Mouse (Mus musculus) neural tube, embryonic 13.5 days (tissue): ENCODE results near the gene Ahdc1. TPM values are rescaled to one million over a fixed set of nuclear protein-coding genes. Genes with fewer than 3 reads are reported as not detected.
A peak's percentile ranks its signal among the peaks of the same experiment; 100 is the strongest.

Experiments
- ATAC-seq: fragments of 200-750 bp; cut with Nextera tagmentation; 2 replicates; pipeline ENCODE4 v1.8.0; 2017; ENCODE audit warnings: low read depth, mild to moderate bottlenecking, moderate TSS enrichment, moderate library complexity
- H3K27ac ChIP-seq: fragments of 300-500 bp; sonication (generic); replicated peaks from 2 replicates; pipeline ENCODE4 v1.5.1; 2015; ENCODE audit warnings: moderate library complexity, mild to moderate bottlenecking, inconsistent platforms
- H3K27me3 ChIP-seq: fragments of 300-500 bp; sonication (generic); 2 replicates; pipeline ENCODE4 v1.6.1; 2015; ENCODE audit warnings: mild to moderate bottlenecking, inconsistent platforms
- H3K36me3 ChIP-seq: fragments of 300-500 bp; sonication (generic); 2 replicates; pipeline ENCODE4 v1.6.1; 2015; ENCODE audit warnings: mild to moderate bottlenecking, inconsistent platforms
- H3K4me1 ChIP-seq: fragments of 300-500 bp; sonication (generic); replicated peaks from 2 replicates; pipeline ENCODE4 v1.6.1; 2015; ENCODE audit warnings: inconsistent platforms
- H3K4me2 ChIP-seq: fragments of 300-500 bp; sonication (generic); 2 replicates; pipeline ENCODE4 v1.6.1; 2015; ENCODE audit warnings: inconsistent platforms, mild to moderate bottlenecking, moderate library complexity
- H3K4me3 ChIP-seq: fragments of 300-500 bp; sonication (generic); 2 replicates; pipeline ENCODE4 v1.5.1; 2015; ENCODE audit warnings: mild to moderate bottlenecking, inconsistent platforms
- H3K9ac ChIP-seq: fragments of 300-500 bp; sonication (generic); 2 replicates; pipeline ENCODE4 v1.6.1; 2015; ENCODE audit warnings: moderate library complexity, mild to moderate bottlenecking, inconsistent platforms
- H3K9me3 ChIP-seq: fragments of 300-500 bp; sonication (generic); 2 replicates; pipeline ENCODE4 v1.6.1; 2016; ENCODE audit warnings: inconsistent platforms
- WGBS: fragments of 180-500 bp; shearing (Covaris S2); methylation state at CpG from one replicate; pipeline ENCODE4 v1.1.7; 2015; 5-methylcytosine and 5-hydroxymethylcytosine counted together
- polyA plus RNA-seq: library from polyadenylated mRNA; unstranded; fragments of >200 nt; fragmentation: Nextera tagmentation; extraction: Ambion mirVana; gene quantifications from 2 replicates; pipeline ENCODE4 v1.2.1, GENCODE M21; 2015

Ahdc1 gene
- polyA plus RNA-seq, 1 experiment from 2014 or later = 9.4 TPM

DNA sequence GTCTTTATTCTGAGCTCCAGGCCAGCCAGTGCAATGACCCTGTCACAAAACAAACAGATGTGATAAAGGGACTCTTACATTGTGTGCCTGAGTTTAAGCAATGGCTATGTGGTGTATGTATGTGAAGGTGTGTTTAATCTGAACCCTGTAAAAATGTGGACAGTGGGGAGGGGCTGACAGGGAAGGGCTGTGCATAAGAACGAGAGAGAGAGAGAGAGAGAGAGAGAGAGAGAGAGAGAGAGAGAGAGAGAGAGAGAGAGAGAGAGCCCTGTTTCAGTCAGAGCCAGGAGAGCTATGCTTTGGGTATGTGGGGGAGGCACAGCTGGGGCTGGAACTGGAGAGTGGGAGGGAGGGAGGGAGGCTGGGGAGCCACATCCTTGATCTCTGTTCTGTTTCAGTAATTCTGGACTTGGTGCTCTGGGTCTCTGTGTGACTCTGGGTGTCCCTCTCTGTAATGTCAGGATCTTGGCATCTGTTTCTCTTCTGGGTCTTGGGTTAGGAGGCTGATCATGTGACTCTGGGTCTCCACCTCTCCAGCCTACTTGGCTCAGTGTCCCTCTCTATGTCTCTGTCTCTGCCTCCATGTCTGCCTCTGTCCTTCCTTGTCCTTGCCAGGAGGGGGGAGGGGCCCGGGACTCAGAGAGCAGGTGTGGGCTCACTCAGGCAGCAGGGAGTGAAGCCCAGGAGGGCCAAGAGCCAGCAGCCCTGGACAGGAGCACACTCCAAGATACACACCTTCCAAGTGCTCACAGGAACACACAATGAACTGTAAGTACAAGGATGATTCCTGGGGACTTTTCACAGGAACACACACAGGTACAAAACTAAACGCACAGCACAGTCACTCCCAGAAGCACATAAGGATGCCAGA is 73.2 kb downstream of the Ahdc1 start:
- ATAC-seq = peak; percentile 36; the same call in 1 of the 2 replicates
- Histone ChIP-seq H3K27me3 (no peaks in the 10 kb centered on the region), H3K27ac (peak overlapping the region; percentile 68), H3K9ac (peak overlapping the region; percentile 63), H3K4me2 (peak overlapping the region; percentile 74), H3K4me3 (no peak overlapping the region), H3K36me3 (peaks cover 8% of the 10 kb centered on the region; the same call in 1 of the 2 replicates), H3K9me3 (no peaks in the 10 kb centered on the region), H3K4me1 (peaks cover 49% of the 10 kb centered on the region)
- 19% methylated on average over 3 of the region's 3 CpGs for WGBS

DNA sequence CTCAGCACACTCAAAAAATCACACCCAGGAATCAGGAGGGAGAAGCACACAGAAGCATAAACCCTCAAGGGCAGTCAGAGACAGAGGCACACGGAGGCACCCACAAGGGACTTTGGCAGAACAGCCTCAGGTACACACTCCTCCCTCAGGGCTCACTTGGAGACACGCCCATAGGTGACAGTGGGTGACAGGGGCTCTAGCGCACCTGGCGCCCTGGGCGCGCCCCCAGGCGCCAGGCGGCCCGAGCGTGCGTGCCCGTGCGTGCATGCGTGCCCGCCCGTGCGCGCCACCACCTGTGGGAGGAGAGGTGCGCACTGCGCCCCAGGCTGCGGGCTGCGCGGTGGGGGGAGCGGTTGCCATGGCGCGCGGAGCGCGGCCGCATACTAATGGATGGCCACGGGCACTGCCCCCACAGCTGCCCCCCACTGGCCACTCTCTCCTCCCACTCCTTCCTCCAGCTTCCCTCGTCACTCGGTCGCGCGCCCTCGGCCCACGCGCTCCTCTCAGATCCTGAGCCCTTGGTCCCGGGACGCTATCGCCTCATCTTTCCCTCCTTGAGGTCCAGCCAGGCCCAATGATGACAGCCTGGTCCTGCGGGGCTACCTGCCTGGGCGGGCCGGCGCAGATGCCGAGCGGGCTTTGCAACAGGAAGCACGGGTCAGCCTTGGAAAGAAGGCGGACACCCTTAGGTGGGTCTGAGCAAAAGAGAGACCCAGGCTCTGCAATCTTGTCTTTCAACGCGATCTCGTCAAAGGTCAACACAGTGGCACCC is 74.1 kb downstream of the Ahdc1 start:
- ATAC-seq = peak; percentile 36
- 0 out of 2 replicates have a peak, but pooled peaks cover 4% of the 10 kb centered on the region for H3K36me3 ChIP-seq
- under 1% methylated on average over 42 of the region's 53 CpGs for WGBS

DNA sequence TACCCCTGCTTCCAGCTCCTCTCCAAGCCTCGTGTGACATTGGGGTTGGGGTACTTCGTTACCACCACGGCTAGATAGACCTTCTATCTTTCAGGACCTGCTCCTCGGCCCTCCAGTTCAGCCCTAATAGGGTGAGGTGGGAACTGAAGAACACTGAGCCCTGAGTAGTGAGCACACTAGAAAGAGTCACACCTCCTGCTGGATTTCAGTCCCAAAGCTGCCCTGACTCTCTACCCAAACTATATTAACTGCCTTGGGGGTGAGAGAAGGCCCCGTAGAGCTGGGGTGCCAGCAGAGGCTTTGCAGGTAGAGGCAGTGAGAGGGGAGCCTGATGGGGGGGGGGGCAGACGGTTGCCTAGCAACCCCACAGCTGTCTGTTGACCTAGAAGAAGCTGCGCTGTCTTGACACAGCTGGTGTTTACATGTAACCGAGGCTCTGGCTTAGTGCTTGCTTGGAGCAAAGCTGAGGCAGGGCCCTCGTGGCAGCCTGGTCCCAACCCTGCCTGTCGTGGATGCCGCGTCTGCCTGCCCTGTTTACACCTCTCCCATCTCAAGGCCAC is 74.8 kb downstream of the Ahdc1 start:
- H3K4me2 ChIP-seq = peak overlapping the region; percentile 74
- ATAC-seq = peak; percentile 19; the same call in 1 of the 2 replicates
- H3K9me3 ChIP-seq = no peaks in the 10 kb centered on the region
- 7% methylated on average over 12 of the region's 12 CpGs for WGBS
- H3K27me3 ChIP-seq = no peaks in the 10 kb centered on the region
- H3K27ac ChIP-seq = peak overlapping the region; percentile 68
- peak overlapping the region; percentile 63 for H3K9ac ChIP-seq
- peak overlapping the region; percentile 37 for H3K4me3 ChIP-seq
- H3K4me1 ChIP-seq = peaks cover 60% of the 10 kb centered on the region
- no peaks in the 10 kb centered on the region for H3K36me3 ChIP-seq

More for the DNA sequence above, 74.1 kb downstream of the Ahdc1 start:
- Histone ChIP-seq H3K9ac (peak overlapping the region; percentile 63), H3K4me2 (peak overlapping the region; percentile 74), H3K4me1 (peaks cover 53% of the 10 kb centered on the region), H3K27me3 (no peaks in the 10 kb centered on the region), H3K4me3 (peak overlapping the region; percentile 37), H3K9me3 (no peaks in the 10 kb centered on the region), H3K27ac (peak overlapping the region; percentile 68)

DNA sequence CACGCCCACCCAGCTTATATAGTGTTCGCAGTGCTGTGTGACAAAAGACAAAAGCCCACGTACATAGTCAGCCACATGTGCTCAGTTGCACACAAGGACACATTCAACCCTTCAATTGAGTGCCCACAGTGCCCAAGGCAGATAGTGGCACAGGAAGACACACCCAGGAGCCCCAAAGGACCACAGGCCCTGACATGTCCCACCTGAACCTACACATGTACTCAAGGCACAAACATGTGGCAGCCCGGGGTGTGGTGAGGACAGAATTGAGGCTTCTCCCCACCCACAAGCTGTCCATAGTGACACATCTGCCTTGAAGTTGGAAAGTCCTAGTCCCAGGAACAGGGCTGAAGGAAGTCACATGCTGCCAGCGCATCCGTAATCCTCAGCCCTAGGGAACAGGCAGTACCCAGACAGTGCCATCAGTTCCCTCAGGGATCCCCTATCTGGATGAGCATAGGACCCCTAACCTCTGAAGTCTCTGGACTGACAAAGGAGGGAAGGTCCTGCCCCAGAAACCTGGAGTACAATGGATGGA is 76.2 kb downstream of the Ahdc1 start:
- no peak for ATAC-seq
- Histone ChIP-seq H3K27me3 (no peaks in the 10 kb centered on the region), H3K4me1 (peaks cover 73% of the 10 kb centered on the region), H3K9me3 (no peaks in the 10 kb centered on the region), H3K4me3 (no peak overlapping the region), H3K36me3 (no peaks in the 10 kb centered on the region), H3K4me2 (no peak overlapping the region), H3K9ac (peak overlapping the region; percentile 42; the same call in 1 of the 2 replicates), H3K27ac (peak overlapping the region; percentile 13; the same call in 1 of the 2 replicates)
- 89% methylated on average over 6 of the region's 6 CpGs for WGBS

DNA sequence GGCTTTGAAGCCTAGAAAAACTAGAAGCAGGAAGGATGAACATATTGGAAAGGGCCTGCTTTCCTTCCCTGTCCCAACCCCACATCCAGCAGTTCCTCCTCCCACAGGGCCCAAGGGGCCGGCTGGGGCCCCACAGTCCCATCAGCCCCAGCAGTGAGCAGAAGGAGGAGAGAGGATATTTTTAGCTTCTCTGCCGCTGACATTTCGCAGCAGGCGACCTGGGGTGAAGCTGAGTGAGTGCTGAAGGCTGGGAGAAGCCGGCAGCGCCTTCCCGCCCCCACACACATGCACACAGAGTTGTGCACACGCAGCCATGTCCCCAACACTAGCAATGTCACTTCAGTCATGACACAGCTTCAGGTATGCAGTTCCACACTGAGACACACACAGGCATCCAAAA is 76.8 kb downstream of the Ahdc1 start:
- peak overlapping the region; percentile 42; the same call in 1 of the 2 replicates for H3K9ac ChIP-seq
- peak overlapping the region; percentile 6; the same call in 1 of the 2 replicates for H3K27ac ChIP-seq
- H3K9me3 ChIP-seq = no peaks in the 10 kb centered on the region
- no peak overlapping the region for H3K4me2 ChIP-seq
- H3K27me3 ChIP-seq = no peaks in the 10 kb centered on the region
- no peak for ATAC-seq
- peaks cover 79% of the 10 kb centered on the region for H3K4me1 ChIP-seq
- H3K4me3 ChIP-seq = no peak overlapping the region
- no peaks in the 10 kb centered on the region for H3K36me3 ChIP-seq
- WGBS = 50% methylated on average over 8 of the region's 8 CpGs

DNA sequence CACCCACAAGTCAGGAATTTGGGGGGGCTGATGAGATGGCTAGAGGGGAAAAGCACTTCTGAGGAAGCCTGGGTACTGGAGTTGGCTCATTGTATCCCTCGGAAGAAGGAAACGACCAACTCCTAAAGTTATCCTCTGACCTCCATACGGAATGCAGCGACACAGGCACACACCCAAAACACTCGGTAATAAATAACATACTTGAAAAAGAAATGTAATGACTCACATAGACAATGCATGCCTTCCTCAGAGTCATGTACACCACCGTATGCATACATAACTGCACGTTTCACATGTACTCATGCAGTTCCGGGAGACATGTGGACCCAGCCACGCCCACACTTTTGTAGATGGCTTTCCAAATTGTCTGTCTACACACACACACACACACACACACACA is 78.3 kb downstream of the Ahdc1 start:
- Histone ChIP-seq H3K27me3 (peaks cover 8% of the 10 kb centered on the region; the same call in 1 of the 2 replicates), H3K36me3 (no peaks in the 10 kb centered on the region), H3K9me3 (no peaks in the 10 kb centered on the region), H3K4me1 (peaks cover 84% of the 10 kb centered on the region), H3K27ac (no peak overlapping the region), H3K4me2 (no peak overlapping the region), H3K9ac (no peak overlapping the region), H3K4me3 (no peak overlapping the region)
- WGBS = 86% methylated on average over 9 of the region's 9 CpGs
- ATAC-seq = no peak

DNA sequence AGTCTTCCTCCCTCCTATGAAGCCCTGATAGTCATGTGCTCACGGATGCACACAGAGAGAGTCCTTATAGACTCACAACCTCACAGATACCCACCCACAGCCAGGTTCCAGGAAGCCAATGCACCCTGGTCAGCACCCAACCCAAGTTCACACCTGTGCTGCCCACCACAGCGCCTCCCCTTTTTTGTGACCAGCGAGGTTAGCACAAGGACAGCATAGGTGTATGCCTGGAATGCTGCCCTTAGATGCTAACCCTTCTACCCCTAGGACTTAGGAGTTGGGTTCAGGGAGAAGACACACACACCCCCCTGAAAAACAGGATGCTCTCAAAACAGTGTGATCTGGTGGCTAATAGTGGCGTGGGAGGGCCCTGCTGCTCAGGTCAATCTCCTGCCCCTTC is 78.7 kb downstream of the Ahdc1 start:
- no peaks in the 10 kb centered on the region for H3K36me3 ChIP-seq
- WGBS = 76% methylated on average over 4 of the region's 4 CpGs
- no peak overlapping the region for H3K4me3 ChIP-seq
- H3K27me3 ChIP-seq = peaks cover 8% of the 10 kb centered on the region; the same call in 1 of the 2 replicates
- H3K9ac ChIP-seq = peak overlapping the region; percentile 50; the same call in 1 of the 2 replicates
- peak overlapping the region; percentile 92 for H3K27ac ChIP-seq
- H3K9me3 ChIP-seq = no peaks in the 10 kb centered on the region
- H3K4me1 ChIP-seq = peaks cover 84% of the 10 kb centered on the region
- no peak overlapping the region for H3K4me2 ChIP-seq
- ATAC-seq = no peak

DNA sequence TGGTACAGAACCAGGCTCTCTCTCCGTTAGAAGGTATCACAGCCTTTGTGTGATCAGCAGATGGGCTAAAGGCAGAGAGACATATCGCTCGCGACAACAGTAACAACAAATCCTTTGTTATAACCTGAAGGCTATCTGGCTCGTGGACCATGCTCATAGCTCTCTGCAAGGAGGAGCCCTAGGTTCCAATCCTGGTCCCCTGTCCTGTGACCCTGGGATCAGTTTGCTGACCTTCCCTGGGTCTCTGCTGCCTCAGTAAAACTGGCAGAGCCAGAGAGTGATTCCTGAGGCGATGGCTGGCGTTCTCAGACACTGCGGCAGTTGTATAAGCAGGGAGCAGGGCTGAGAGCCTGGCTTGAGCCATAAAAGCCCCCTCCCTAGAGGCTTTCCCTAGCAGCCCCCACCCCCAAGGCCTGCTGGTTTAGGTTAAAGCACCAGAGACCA is 79.2 kb downstream of the Ahdc1 start:
- H3K27ac ChIP-seq = peak overlapping the region; percentile 92
- H3K9ac ChIP-seq = peak overlapping the region; percentile 50
- no peaks in the 10 kb centered on the region for H3K9me3 ChIP-seq
- peak overlapping the region; percentile 22; the same call in 1 of the 2 replicates for H3K4me2 ChIP-seq
- H3K4me1 ChIP-seq = peaks cover 84% of the 10 kb centered on the region
- no peak overlapping the region for H3K4me3 ChIP-seq
- 25% methylated on average over 8 of the region's 8 CpGs for WGBS
- H3K36me3 ChIP-seq = no peaks in the 10 kb centered on the region
- peaks cover 8% of the 10 kb centered on the region; the same call in 1 of the 2 replicates for H3K27me3 ChIP-seq
- peak; percentile 2; the same call in 1 of the 2 replicates for ATAC-seq

DNA sequence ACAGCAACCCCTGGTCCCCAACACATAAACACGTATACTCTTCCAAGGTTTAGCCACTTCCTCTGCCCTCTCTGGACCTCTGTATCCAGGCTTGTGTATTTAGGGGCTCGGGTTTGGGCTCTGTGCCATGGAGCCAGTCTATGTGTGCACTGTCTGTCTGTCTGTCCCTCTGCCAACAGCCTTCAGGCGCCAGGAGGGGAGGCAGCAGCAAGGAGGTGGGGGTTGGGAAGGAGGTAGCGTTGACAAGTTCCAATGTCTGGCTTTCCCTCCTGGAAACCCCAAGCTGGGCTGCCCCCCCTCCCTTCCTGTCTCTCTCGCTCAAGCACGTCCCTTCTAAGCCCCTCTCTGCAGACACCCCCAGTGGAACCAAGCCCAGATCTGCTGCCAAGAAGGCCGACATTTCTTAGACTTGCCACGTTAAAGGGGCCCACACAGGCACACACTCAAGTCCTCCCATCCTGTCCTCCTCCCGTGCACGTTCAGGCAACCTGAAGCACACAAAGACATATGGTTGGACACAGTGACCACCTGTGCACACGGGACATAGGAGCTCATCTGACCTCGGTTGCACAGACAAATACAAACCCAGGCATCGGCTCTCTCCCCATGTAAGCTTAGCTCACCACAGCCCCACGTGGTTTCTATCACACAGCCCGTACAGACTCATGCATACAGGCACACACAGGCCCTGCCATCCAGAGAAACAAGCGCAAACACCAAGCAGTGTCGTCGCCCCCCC is 79.8 kb downstream of the Ahdc1 start:
- Histone ChIP-seq H3K36me3 (no peaks in the 10 kb centered on the region), H3K9ac (peak overlapping the region; percentile 50), H3K4me1 (peaks cover 83% of the 10 kb centered on the region), H3K9me3 (no peaks in the 10 kb centered on the region), H3K27ac (peak overlapping the region; percentile 92), H3K27me3 (peaks cover 8% of the 10 kb centered on the region; the same call in 1 of the 2 replicates), H3K4me3 (no peak overlapping the region), H3K4me2 (peak overlapping the region; percentile 22; the same call in 1 of the 2 replicates)
- 46% methylated on average over 18 of the region's 18 CpGs for WGBS
- ATAC-seq = peak; percentile 10

DNA sequence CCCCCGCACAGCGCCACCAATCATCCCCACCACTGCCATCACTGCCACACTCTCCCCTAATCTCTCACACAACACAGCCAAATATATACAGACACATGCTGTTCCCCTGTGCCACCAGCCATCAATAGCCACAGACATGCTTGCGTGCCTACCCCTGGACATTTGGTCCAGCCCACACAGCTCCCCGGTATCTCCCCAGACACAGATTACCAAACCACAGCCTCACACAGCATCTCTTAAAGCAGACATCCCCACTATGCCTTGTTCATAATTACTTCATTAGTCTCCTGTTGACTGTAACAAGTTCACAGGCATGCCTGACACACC is 80.4 kb downstream of the Ahdc1 start:
- Histone ChIP-seq H3K4me2 (no peak overlapping the region), H3K4me3 (no peak overlapping the region), H3K9ac (0 out of 2 replicates have a peak overlapping the region, but pooled peaks have one; percentile 50), H3K27me3 (peaks cover 8% of the 10 kb centered on the region; the same call in 1 of the 2 replicates), H3K27ac (peak overlapping the region; percentile 92), H3K4me1 (peaks cover 78% of the 10 kb centered on the region), H3K36me3 (no peaks in the 10 kb centered on the region), H3K9me3 (no peaks in the 10 kb centered on the region)
- no peak for ATAC-seq
- 70% methylated on average over 4 of the region's 4 CpGs for WGBS

DNA sequence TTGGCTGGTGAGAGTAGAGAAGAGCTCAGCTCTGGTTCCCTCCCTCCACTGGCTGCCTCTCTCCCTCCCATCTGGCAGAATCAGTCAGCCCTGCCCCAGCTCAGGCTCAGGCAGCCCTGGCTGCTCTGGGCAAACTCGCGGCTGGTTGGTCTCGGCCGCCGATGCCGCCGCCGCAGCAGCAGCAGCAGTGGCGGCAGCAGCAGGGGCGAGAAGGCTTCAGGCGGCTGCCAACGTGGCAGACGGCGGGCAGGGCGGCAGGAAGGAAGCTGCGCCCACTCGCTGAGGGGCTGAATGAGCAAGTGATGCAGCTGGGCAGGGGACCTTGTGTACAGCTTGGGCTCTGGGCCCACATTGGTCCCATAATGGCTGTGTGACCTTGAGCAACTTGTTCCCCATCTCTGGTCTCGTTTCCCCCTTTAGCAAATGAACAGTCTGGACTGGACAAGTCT is 81.4 kb downstream of the Ahdc1 start:
- peak overlapping the region; percentile 62 for H3K9ac ChIP-seq
- peak overlapping the region; percentile 84 for H3K27ac ChIP-seq
- ATAC-seq = peak; percentile 28; the same call in 1 of the 2 replicates
- WGBS = 5% methylated on average over 18 of the region's 18 CpGs
- H3K9me3 ChIP-seq = no peaks in the 10 kb centered on the region
- peaks cover 8% of the 10 kb centered on the region; the same call in 1 of the 2 replicates for H3K27me3 ChIP-seq
- H3K4me3 ChIP-seq = no peak overlapping the region
- H3K4me2 ChIP-seq = peak overlapping the region; percentile 44
- peaks cover 69% of the 10 kb centered on the region for H3K4me1 ChIP-seq
- H3K36me3 ChIP-seq = no peaks in the 10 kb centered on the region
